Mouse (Mus musculus): Measurements from ENCODE around the gene Psmb11.

GRCm38 (mm10) chr14:54621133-54621532 is at the start of gene Psmb11:
- no peak for TF ChIP-seq CTCF (IDR thresholded peaks at IDR 0.05; ENCODE audit: control insufficient read depth, insufficient read depth, low read length)
- TF ChIP-seq POLR2A (IDR thresholded peaks at IDR 0.05; ENCODE audit: borderline replicate concordance, control insufficient read depth, low read depth, low read length), result no peak

All from bone marrow, adult 2 months (tissue).